Mouse (Mus musculus) adrenal gland (tissue): ENCODE data around the gene Gm49380.

ENCODE experiments used
- intact Hi-C: fragments of 180-260 bp; cut with DNase I; formaldehyde crosslinking; loops from one replicate; pipeline ENCODE4 v1.15.1; 2025

Gm49380 gene

GRCm38 (mm10) chr9:44049381-44050165, 63.7 kb downstream of the Gm49380 start:
- intact Hi-C loops, result no loop called here

- intact Hi-C loops, result no loop called here
Observed at GRCm38 (mm10) chr9:44048541-44049380, 64.5 kb downstream of the Gm49380 start.

GRCm38 (mm10) chr9:44047571-44048490, 65.5 kb downstream of the Gm49380 start:
- intact Hi-C loops, result no loop called here

DNA sequence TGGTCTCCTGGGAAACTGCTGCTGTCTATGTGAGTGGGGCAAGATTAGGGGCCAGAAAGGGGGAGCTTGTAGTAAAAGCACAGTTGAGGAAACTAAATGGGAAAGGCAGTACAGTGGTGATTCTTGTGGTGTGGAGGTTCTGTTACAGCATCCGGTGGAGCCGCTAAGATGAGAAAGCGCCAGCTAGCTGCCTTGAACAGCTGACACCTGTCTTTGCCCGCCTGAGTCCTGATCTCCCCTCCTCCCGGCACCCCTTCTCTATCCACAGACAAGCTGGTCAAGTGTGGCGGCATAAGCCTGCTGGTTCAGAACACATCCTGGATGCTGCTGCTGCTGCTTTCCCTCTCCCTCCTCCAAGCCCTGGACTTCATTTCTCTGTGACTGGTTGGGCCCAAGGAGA, 66.2 kb downstream of the Gm49380 start:
- intact Hi-C loops, result no loop called here

DNA sequence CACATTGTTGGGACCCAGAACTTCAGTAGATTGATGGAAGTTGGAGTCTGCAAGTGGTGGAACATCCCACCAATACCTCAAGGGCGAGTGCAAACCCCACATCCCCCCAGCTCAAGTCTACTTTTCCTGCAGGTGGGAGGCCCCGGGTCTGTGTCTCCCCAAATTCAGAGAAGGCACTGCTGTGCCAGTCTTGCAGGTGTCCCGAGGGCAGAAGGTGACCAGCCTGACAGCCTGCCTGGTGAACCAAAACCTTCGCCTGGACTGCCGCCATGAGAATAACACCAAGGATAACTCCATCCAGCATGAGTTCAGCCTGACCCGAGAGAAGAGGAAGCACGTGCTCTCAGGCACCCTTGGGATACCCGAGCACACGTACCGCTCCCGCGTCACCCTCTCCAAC, 66.9 kb downstream of the Gm49380 start:
- intact Hi-C loops, result no loop called here

DNA sequence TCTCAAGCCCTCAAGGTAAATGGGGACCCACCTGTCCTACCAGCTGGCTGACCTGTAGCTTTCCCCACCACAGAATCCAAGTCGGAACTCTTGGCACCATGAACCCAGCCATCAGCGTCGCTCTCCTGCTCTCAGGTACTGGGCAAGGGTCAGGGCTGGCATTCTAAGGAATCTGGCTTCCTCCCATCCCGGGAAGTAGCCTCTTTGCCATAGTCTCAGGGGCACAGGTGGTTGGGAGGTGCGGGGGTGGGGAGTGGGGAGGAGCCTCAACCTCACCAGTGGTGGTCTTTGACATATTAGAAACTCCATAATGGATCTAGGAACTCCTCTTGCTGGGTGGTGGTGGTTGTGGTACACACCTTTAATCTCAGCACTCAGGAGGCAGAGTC, 67.4 kb downstream of the Gm49380 start:
- intact Hi-C loops, result no loop called here

DNA sequence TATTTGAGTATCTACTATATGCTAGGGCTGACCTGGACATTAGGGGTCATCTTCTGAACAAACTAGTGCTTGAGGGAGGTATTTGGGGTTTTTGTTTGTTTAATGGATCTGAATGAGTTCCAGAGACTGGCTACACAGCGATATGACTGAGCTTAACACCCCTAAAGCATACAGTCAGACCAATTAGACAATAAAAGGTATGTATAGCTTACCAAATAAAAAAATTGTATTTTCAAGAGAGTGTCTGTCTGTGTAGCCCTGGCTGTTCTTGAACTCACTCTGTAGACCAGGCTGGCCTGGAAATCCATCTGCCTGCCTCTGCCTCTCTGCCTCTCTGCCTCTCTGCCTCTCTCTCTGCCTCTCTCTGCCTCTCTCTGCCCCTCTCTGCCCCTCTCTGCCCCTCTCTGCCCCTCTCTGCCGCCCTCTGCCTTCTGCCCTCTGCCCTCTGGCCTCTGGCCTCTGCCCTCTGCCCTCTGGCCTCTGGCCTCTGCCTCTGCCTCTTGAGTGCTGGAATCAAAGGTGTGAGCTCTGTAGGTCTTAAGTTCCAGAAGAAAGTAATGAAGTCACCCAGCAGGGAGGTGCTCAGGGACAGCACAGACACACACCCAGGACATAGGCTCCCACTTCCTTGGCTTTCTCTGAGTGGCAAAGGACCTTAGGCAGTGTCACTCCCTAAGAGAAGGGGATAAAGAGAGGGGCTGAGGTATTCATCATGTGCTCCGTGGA, 68.0 kb downstream of the Gm49380 start:
- intact Hi-C loops, result no loop called here

DNA sequence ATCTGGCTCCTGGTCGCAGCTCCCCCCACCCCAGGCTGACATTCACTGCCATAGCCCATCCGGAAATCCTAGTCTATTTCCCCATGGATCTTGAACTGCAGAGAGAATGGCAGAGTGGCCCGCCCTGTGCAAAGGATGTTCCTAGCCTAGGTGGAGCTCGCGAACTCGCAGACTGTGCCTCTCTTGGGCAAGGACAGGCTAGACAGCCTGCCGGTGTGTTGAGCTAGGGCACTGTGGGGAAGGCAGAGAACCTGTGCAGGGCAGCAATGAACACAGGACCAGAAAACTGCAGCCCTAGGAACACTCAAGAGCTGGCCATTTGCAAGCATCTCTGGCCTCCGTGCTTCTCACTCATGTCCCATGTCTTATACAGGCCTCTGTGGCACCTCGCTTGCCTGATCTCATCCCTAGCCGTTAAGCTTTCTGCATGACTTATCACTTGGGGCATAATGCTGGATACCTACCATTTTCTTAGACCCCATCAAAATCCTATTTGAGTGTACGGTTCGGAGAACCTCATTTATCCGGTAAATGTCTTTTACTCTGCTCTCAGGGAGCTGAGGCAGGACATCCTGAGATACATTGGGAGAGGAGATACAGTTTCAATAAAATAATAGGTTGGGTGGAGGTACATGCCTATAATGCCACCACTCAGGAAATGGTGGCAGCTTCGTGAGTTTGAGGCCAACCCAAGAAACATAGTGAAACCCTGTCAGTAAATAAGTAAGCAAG, 68.7 kb downstream of the Gm49380 start:
- intact Hi-C loops, result no loop called here

DNA sequence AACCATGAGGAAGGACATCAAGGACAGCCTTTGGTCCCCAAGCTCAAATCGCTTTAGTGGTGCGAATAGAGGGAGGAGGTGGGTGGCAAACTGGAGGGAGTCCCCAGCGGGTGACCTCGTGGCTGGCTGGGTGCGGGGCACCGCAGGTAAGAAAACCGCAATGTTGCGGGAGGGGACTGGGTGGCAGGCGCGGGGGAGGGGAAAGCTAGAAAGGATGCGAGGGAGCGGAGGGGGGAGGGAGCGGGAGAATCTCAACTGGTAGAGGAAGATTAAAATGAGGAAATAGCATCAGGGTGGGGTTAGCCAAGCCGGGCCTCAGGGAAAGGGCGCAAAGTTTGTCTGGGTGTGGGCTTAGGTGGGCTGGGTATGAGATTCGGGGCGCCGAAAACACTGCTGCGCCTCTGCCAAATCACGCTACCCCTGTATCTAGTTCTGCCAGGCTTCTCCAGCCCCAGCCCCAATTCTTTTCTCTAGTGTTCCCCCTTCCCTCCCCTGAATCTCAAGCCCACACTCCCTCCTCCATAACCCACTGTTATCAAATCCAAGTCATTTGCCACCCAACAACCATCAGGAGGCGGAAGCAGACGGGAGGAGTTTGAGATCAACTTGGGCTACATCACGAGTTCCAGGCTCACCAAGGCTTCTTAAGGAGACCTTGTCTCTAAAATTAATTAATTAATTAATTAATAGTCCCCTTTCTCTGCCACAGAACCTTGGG, 69.4 kb downstream of the Gm49380 start:
- intact Hi-C loops, result no loop called here

GRCm38 (mm10) chr9:44042836-44043707, 70.2 kb downstream of the Gm49380 start, which contains the start of gene Thy1:
Thy1 (plus strand) TSS chr9:44043384.
- intact Hi-C loops, result no loop called here

GRCm38 (mm10) chr9:44042396-44042680, 71.0 kb downstream of the Gm49380 start:
- intact Hi-C loops, result no loop called here

GRCm38 (mm10) chr9:44041511-44042395, 71.5 kb downstream of the Gm49380 start:
- intact Hi-C loops, result no loop called here

GRCm38 (mm10) chr9:44037106-44037505, 76.2 kb downstream of the Gm49380 start:
- intact Hi-C loops, result no loop called here

DNA sequence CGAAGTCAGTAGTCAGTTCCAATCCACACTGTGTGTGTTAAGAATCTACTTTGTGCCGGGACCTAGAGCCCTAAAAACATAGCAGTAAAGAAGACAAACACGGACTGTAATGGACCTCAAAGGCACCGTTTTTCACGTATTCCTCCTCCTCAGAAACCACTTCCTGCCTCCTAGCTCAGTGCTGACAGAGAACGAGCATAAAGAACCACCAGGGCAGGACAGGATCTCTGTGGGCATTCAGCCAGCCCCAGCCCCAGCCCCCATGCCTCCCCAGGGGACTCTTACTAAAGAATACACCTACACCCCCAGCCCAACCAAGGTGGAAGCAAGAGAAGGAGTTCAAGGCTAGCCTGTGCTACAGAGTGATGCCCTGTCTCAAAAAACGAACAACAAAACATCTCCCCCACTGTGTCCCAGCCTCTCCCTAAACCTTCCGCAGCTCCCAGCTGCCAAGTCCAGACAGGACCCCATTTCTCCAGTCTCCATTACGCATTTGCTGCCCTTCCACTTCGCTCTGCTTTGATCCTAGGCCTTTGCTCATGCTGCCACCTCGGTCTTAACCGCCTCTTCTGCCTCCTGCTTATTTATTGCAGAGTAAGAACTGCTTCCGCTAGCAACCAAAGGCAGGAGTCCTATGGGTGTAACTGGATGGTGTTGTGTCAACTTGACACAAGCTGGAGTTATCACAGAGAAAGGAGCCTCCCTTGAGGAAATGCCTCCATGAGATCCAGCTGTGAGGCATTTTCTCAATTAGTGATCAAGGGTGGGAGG, 79.2 kb downstream of the Gm49380 start:
- intact Hi-C loops, result no loop called here

DNA sequence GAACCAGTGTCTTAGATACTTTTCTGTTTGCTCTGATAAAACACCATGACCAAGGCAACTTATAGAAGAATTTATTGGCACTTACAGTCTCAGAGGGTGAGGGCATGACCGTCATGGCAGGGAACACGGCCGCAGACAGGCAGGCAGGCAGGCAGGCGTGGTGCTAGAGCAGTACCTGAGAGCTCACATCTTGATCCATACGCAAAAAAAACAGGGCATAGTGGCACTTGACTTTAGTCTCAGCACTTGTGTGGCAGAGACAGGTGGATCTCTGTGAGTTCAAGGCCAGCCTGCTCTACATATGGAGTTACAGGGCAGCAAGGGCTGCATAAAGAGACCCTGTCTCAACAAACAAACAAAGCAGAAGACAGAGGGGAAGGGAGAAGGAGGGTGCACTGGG, 80.0 kb downstream of the Gm49380 start:
- intact Hi-C loops, result no loop called here

DNA sequence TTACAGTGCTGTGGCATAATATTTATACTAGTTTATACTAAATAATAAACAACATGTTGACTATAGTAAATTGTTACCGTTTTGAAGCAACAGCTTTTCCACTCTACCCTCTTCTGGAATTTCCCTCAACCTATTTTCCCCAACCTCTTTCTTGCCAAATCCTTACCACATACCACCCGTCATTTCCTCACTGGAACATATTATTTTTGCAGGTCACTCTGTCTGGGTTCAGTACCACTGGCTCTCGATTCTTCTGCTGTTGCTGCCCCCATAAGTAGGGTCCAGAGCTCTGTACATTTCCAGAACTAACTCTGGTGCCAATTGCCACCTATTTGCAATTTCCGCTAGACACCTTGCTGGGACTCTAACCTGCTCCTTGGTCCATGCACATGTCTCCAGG, 81.4 kb downstream of the Gm49380 start:
- intact Hi-C loops, result no loop called here

GRCm38 (mm10) chr9:44031079-44031478, 82.2 kb downstream of the Gm49380 start:
- intact Hi-C loops, result no loop called here
